ENCODE assay signal across 8 mouse cellular contexts in genomic region chr10:120553097-120553453, GRCm38 (mm10).
A peak's percentile ranks its signal among the peaks of the same experiment; 100 is the strongest.
DNase-seq lines count a peak whose midpoint lies in the region; ATAC-seq and TF ChIP-seq lines count a peak whose summit lies in the region.

No protein-coding gene starts in this region.

- ATAC-seq in heart, embryonic 15.5 days (replicated peaks; ENCODE audit: insufficient number of reproducible peaks, insufficient read depth, low FRiP score, low read depth) = no peak
- ATAC-seq in limb, embryonic 15.5 days (ENCODE audit: insufficient number of reproducible peaks, low FRiP score, low TSS enrichment, low read depth) = peak; percentile 75

- H3K79me2 ChIP-seq in heart, adult 2 months (replicated peaks; ENCODE audit: control insufficient read depth, insufficient read depth, low read length) = no peaks in the 10 kb centered on the region

- H3K9ac ChIP-seq in heart, adult 2 months (ENCODE audit: low read depth, low read length) = no peak overlapping the region
- H3K9ac ChIP-seq in heart, embryonic 15.5 days = peak overlapping the region; percentile 51
- H3K9ac ChIP-seq in limb, embryonic 15.5 days = 0 out of 2 replicates have a peak overlapping the region, but pooled peaks have one; percentile 49

- TF ChIP-seq CTCF in heart, adult 2 months (IDR thresholded peaks at IDR 0.05) = no peak

- H3K4me2 ChIP-seq in heart, embryonic 15.5 days = peak overlapping the region; percentile 98
- H3K4me2 ChIP-seq in limb, embryonic 15.5 days = peak overlapping the region; percentile 100

- WGBS in heart, adult 2 months = 4% methylated on average over 16 of the region's 16 CpGs
- 2% methylated on average over 16 of the region's 16 CpGs for WGBS in heart, embryonic 15.5 days
- under 1% methylated on average over 16 of the region's 16 CpGs for WGBS in limb, embryonic 15.5 days

- H3K27ac ChIP-seq in heart, adult 2 months = no peak overlapping the region
- no peak overlapping the region for H3K27ac ChIP-seq in heart, embryonic 15.5 days
- H3K27ac ChIP-seq in limb, embryonic 15.5 days = peak overlapping the region; percentile 87

- peak overlapping the region; percentile 23; the same call in 1 of the 2 replicates for H3K4me3 ChIP-seq in heart, adult 2 months
- peak overlapping the region; percentile 57 for H3K4me3 ChIP-seq in heart, embryonic 15.5 days
- peak overlapping the region; percentile 59 for H3K4me3 ChIP-seq in limb, embryonic 15.5 days

- no peaks in the 10 kb centered on the region; the same call in 1 of the 2 replicates for H3K4me1 ChIP-seq in heart, adult 2 months (ENCODE audit: control insufficient read depth, insufficient read depth, low read length)
- H3K4me1 ChIP-seq in heart, embryonic 15.5 days (replicated peaks) = peaks cover 19% of the 10 kb centered on the region
- peaks cover 14% of the 10 kb centered on the region; the same call in 1 of the 2 replicates for H3K4me1 ChIP-seq in limb, embryonic 15.5 days

- H3K36me3 ChIP-seq in heart, adult 2 months (ENCODE audit: control insufficient read depth, insufficient read depth, low read length) = no peaks in the 10 kb centered on the region
- H3K36me3 ChIP-seq in heart, embryonic 15.5 days = no peaks in the 10 kb centered on the region
- H3K36me3 ChIP-seq in limb, embryonic 15.5 days = no peaks in the 10 kb centered on the region

- DNase-seq in heart, adult 2 months = peak in 1 of 2 experiments; percentile 16
- DNase-seq in heart, postnatal 10 days = no peak
- DNase-seq in adrenal gland, postnatal 36 days = peak; percentile 23 to 49
- DNase-seq in neural tube, embryonic 10.5 days (ENCODE audit: extremely low spot score, low spot score) = peak; percentile 81
- no peak for DNase-seq in frontal cortex, postnatal 10 days (ENCODE audit: low spot score in 2 of 2)
- no peak for DNase-seq in cerebellum, adult 18-20 months

- intact Hi-C loops in heart, adult 2 months (cut with DNase I) = no loop called here
- intact Hi-C loops in heart, postnatal 10 days (cut with DNase I) = no loop called here

- TF ChIP-seq EP300 in heart, adult 2 months (IDR thresholded peaks at IDR 0.05; ENCODE audit: insufficient read depth, low read depth, low read length) = no peak

- H3K27me3 ChIP-seq in heart, adult 2 months (ENCODE audit: control insufficient read depth, insufficient read depth, low read length) = peaks cover 16% of the 10 kb centered on the region
- H3K27me3 ChIP-seq in heart, embryonic 15.5 days = peaks cover 5% of the 10 kb centered on the region; the same call in 1 of the 2 replicates
- no peaks in the 10 kb centered on the region for H3K27me3 ChIP-seq in limb, embryonic 15.5 days

- no peak for TF ChIP-seq POLR2A in heart, adult 2 months (IDR thresholded peaks at IDR 0.05; ENCODE audit: insufficient read depth, low read depth, low read length)

- H3K9me3 ChIP-seq in heart, embryonic 15.5 days (replicated peaks) = no peaks in the 10 kb centered on the region
- H3K9me3 ChIP-seq in limb, embryonic 15.5 days = no peaks in the 10 kb centered on the region

Comparison
In these comparisons a context has a peak if more than half of its experiments do, and no peak if none do; other contexts are left out.
1. DNase-seq: peak in adrenal gland, postnatal 36 days (2 of 2) and neural tube, embryonic 10.5 days (single experiment); none in heart, postnatal 10 days (0 of 2), frontal cortex, postnatal 10 days (0 of 2) and cerebellum, adult 18-20 months (0 of 2).
2. Peak in every context shown above with its lines, with median percentiles within 50 percentile points of each other: H3K4me3 ChIP-seq.